25 mouse cellular contexts compared by ENCODE assay signal in genomic region chr3:30964216-30964615, GRCm38 (mm10).
"Had no signal": no experiment of that assay in that cellular context is flagged by ENCODE, and none has a peak within 500 bp of the region (broad histone marks: within the 10 kb centered on the region; RNA-seq: fewer than 3 reads in every experiment).

No protein-coding gene starts in this region.

- H3K27ac ChIP-seq: embryonic facial prominence, embryonic 10.5 days; embryonic facial prominence, embryonic 12.5 days; embryonic facial prominence, embryonic 13.5 days; embryonic facial prominence, embryonic 15.5 days; forebrain, embryonic 10.5 days; forebrain, embryonic 13.5 days; forebrain, embryonic 15.5 days; gastrocnemius, adult 2 months; heart, adult 2 months; heart, embryonic 10.5 days had no signal

- DNase-seq: cerebellum, adult 9-11 months; cerebellum, postnatal 10 days; cerebellum, postnatal 14 days; cerebellum, postnatal 25 days; cerebellum, postnatal 36 days; embryo, embryonic 11 days; forebrain, postnatal 0 days; gastrocnemius, adult 2 months; gastrocnemius, postnatal 10 days; gastrocnemius, postnatal 14 days; gastrocnemius, postnatal 25 days; gastrocnemius, postnatal 36 days; heart, adult 18-20 months; heart, adult 2 months had no signal

- H3K9ac ChIP-seq: embryonic facial prominence, embryonic 12.5 days; embryonic facial prominence, embryonic 13.5 days; embryonic facial prominence, embryonic 15.5 days; forebrain, embryonic 13.5 days; forebrain, embryonic 15.5 days; forebrain, postnatal 0 days had no signal

- ATAC-seq: forebrain, embryonic 13.5 days; forebrain, embryonic 14.5 days; forebrain, embryonic 15.5 days; forebrain, embryonic 16.5 days; forebrain, postnatal 0 days had no signal

- H3K27me3 ChIP-seq: embryonic facial prominence, embryonic 12.5 days; embryonic facial prominence, embryonic 13.5 days; embryonic facial prominence, embryonic 15.5 days; forebrain, embryonic 13.5 days; forebrain, embryonic 15.5 days had no signal

- H3K4me3 ChIP-seq: embryonic facial prominence, embryonic 10.5 days; embryonic facial prominence, embryonic 12.5 days; embryonic facial prominence, embryonic 13.5 days; embryonic facial prominence, embryonic 15.5 days; erythroblast, embryonic 14.5 days; forebrain, embryonic 10.5 days; forebrain, embryonic 13.5 days; forebrain, embryonic 15.5 days; gastrocnemius, adult 2 months; heart, adult 2 months; heart, embryonic 10.5 days had no signal

- H3K9me3 ChIP-seq: embryonic facial prominence, embryonic 12.5 days; embryonic facial prominence, embryonic 15.5 days; forebrain, embryonic 13.5 days; forebrain, embryonic 15.5 days; heart, embryonic 10.5 days had no signal

- H3K4me2 ChIP-seq: embryonic facial prominence, embryonic 12.5 days; embryonic facial prominence, embryonic 13.5 days; embryonic facial prominence, embryonic 15.5 days; forebrain, embryonic 13.5 days; forebrain, embryonic 15.5 days had no signal
